Comparison of ENCODE assay signal across 11 mouse cellular contexts in genomic region chr5:115553801-115554420, GRCm38 (mm10).
"Had no signal": no experiment of that assay in that cellular context is flagged by ENCODE, and none has a peak within 500 bp of the region (broad histone marks: within the 10 kb centered on the region; RNA-seq: fewer than 3 reads in every experiment).

No protein-coding gene starts in this region.

- H3K4me3 ChIP-seq: limb, embryonic 13.5 days; midbrain, embryonic 12.5 days; neural tube, embryonic 13.5 days; stomach, embryonic 15.5 days had no signal

- DNase-seq: left cerebral cortex, postnatal 4 days; lung, adult 18-20 months; right cerebral cortex, postnatal 14 days; thymus, postnatal 4 days had no signal

- H3K4me2 ChIP-seq: limb, embryonic 13.5 days; midbrain, embryonic 12.5 days; neural tube, embryonic 13.5 days; stomach, embryonic 15.5 days had no signal

- H3K27me3 ChIP-seq: limb, embryonic 13.5 days; midbrain, embryonic 12.5 days; neural tube, embryonic 13.5 days; stomach, embryonic 15.5 days had no signal

- H3K9ac ChIP-seq: limb, embryonic 13.5 days; liver, embryonic 14.5 days; midbrain, embryonic 12.5 days; neural tube, embryonic 13.5 days; stomach, embryonic 15.5 days had no signal

- H3K27ac ChIP-seq: kidney, postnatal 0 days; limb, embryonic 13.5 days; liver, embryonic 14.5 days; midbrain, embryonic 12.5 days; neural tube, embryonic 13.5 days; stomach, embryonic 15.5 days had no signal

- H3K4me1 ChIP-seq: midbrain, embryonic 12.5 days; stomach, embryonic 15.5 days had no signal

- ATAC-seq: midbrain, embryonic 16.5 days had no signal

- H3K9me3 ChIP-seq: limb, embryonic 13.5 days; midbrain, embryonic 12.5 days; neural tube, embryonic 13.5 days; stomach, embryonic 15.5 days had no signal
